Mouse (Mus musculus): ENCODE results near the gene Tef.

Gene Tef

DNA sequence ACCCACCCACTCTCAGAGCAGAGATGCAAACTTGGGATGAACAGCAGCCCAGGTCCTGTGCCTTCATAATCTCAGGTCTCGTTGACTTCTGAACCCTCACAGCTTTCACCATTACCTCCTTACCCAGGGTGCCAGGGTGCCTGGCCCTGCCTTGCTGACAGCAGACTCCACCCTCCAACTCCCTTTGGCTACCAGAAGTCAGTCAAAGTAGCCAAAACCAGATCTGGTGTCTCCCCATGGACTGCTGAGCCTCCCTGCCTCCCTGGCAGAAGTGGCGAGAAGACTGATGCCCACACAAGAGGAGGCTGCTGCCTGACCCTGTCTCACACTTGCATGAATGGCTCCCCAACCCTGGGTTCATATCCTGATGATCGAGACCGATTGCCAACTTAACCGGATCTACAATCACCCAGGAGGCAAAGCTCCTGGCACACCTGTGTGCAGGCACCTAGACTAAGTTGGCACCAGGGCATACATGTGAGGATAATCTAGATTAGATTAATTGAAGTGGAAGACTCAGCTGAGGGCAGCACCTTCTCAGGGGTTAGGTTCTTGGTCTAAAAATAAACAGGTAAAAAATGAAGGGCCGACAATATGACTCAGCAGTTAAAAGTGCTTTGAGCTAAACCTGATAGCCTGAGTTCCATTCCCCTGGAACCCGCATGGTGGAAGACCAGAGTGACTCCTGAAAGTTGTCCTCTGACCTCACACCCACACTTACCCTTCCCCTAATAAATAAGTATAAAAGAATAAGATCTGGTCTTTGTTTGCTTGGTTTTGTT is 26.4 kb downstream of the Tef start:
- no peaks in the 10 kb centered on the region for H3K9me3 ChIP-seq (ENCODE audit: low read length)
- peaks cover 18% of the 10 kb centered on the region for H3K4me1 ChIP-seq (replicated peaks; ENCODE audit: low read depth, low read length)
- no peak overlapping the region for H3K4me3 ChIP-seq (replicated peaks; ENCODE audit: low read length)
- TF ChIP-seq NANOG (IDR thresholded peaks at IDR 0.05; ENCODE audit: borderline replicate concordance, low read length), result no peak
- TF ChIP-seq POU5F1 (IDR thresholded peaks at IDR 0.05; ENCODE audit: borderline replicate concordance, low read length), result no peak
- no peak for TF ChIP-seq CTCF (conservative IDR thresholded peaks at IDR 0.05; ENCODE audit: low read length)
- H3K36me3 ChIP-seq (ENCODE audit: insufficient read depth, low read length), result peaks cover 23% of the 10 kb centered on the region
- 0 out of 2 replicates have a peak, but pooled peaks cover 2% of the 10 kb centered on the region for H3K27me3 ChIP-seq (ENCODE audit: insufficient read depth, low read length)

DNA sequence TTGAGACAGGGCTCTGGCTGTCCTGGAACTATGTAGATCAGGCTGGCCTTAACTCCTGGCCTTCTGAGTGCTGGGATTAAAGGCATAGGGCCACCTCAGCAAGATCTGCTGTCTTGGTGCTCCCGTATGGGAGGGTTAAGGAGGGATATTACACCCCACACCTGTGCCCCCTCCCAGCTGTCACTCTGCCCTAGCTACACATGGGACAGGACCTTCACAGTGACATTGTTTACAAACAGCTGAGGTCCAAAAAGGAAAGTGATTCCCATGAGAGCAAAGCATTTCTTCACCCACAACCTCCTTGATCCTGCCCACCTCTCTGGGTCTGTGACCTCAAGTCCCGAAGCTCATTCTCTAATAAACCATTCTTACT is 27.0 kb downstream of the Tef start:
- H3K4me3 ChIP-seq (replicated peaks; ENCODE audit: low read length), result no peak overlapping the region
- TF ChIP-seq CTCF (conservative IDR thresholded peaks at IDR 0.05; ENCODE audit: low read length), result no peak
- no peak for TF ChIP-seq POU5F1 (IDR thresholded peaks at IDR 0.05; ENCODE audit: borderline replicate concordance, low read length)
- no peak for TF ChIP-seq NANOG (IDR thresholded peaks at IDR 0.05; ENCODE audit: borderline replicate concordance, low read length)
- no peaks in the 10 kb centered on the region for H3K9me3 ChIP-seq (ENCODE audit: low read length)
- H3K4me1 ChIP-seq (replicated peaks; ENCODE audit: low read depth, low read length), result peaks cover 12% of the 10 kb centered on the region; the same call in 1 of the 2 replicates
- peaks cover 17% of the 10 kb centered on the region for H3K36me3 ChIP-seq (ENCODE audit: insufficient read depth, low read length)
- H3K27me3 ChIP-seq (ENCODE audit: insufficient read depth, low read length), result peaks cover 8% of the 10 kb centered on the region; the same call in 1 of the 2 replicates

DNA sequence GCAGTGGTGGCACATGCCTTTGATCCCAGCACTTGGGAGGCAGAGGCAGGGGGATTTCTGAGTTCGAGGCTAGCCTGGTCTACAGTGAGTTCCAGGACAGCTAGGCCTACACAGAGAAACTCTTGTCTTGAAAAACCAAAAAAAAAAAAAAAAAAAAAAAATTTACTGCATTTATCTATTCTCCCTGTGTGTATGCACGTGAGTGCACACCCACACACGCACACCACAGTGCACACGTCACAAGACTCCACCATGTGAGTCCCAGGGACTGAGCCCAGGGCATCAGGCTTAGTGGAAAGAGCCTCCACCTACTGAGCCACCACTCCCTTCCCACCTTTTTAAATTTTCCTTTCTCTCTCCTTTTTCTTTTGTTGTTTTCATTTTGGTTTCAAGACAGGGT is 28.3 kb downstream of the Tef start:
- no peak for TF ChIP-seq CTCF (conservative IDR thresholded peaks at IDR 0.05; ENCODE audit: low read length)
- TF ChIP-seq POU5F1 (IDR thresholded peaks at IDR 0.05; ENCODE audit: borderline replicate concordance, low read length), result no peak
- TF ChIP-seq NANOG (IDR thresholded peaks at IDR 0.05; ENCODE audit: borderline replicate concordance, low read length), result no peak
- H3K4me3 ChIP-seq (replicated peaks; ENCODE audit: low read length), result peak overlapping the region; percentile 73
- H3K9me3 ChIP-seq (ENCODE audit: low read length), result no peaks in the 10 kb centered on the region
- peaks cover 6% of the 10 kb centered on the region for H3K36me3 ChIP-seq (ENCODE audit: insufficient read depth, low read length)
- H3K27me3 ChIP-seq (ENCODE audit: insufficient read depth, low read length), result peaks cover 20% of the 10 kb centered on the region
- H3K4me1 ChIP-seq (replicated peaks; ENCODE audit: low read depth, low read length), result peaks cover 16% of the 10 kb centered on the region; the same call in 1 of the 2 replicates

DNA sequence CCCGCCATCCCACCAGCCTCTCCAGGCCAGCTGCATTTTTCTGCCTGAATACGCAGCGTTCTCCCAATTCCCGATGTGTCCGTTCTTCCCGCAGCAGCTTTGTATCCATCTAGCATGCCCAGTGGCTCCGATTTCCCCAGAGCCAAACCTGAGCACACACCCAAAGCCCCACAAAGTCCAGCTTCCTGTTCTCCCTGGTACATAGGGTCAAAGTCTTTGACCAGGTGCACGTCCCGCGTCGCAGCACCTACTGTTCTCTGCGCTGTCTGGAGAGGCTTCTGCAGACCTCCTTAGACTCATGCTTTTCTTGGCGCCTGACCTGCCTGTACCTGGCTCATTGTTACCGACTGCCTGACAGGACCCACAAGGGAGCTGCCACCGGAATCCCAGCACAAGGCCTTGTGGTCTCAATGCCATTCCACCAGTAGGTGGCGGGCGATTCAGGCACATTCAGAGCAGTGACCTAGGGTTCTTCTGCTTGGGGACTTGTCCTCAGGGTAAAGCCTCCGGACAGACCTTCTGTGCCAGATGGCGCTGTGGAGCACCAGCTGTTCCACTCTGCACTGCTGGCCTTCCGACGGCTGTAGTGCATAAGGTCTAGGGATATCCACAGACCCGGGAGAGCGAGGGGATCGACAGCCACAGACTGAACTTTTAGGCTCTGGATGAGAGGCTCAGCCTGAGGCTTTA is 29.1 kb downstream of the Tef start:
- Histone ChIP-seq H3K4me1 (replicated peaks; ENCODE audit: low read depth, low read length) (peaks cover 23% of the 10 kb centered on the region), H3K4me3 (replicated peaks; ENCODE audit: low read length) (peak overlapping the region; percentile 73), H3K9me3 (ENCODE audit: low read length) (no peaks in the 10 kb centered on the region), H3K36me3 (ENCODE audit: insufficient read depth, low read length) (no peaks in the 10 kb centered on the region; the same call in 1 of the 2 replicates), H3K27me3 (ENCODE audit: insufficient read depth, low read length) (peaks cover 28% of the 10 kb centered on the region)
- TF ChIP-seq NANOG (IDR thresholded peaks at IDR 0.05; ENCODE audit: borderline replicate concordance, low read length) (no peak), POU5F1 (IDR thresholded peaks at IDR 0.05; ENCODE audit: borderline replicate concordance, low read length) (no peak), CTCF (conservative IDR thresholded peaks at IDR 0.05; ENCODE audit: low read length) (peak; percentile 88)

DNA sequence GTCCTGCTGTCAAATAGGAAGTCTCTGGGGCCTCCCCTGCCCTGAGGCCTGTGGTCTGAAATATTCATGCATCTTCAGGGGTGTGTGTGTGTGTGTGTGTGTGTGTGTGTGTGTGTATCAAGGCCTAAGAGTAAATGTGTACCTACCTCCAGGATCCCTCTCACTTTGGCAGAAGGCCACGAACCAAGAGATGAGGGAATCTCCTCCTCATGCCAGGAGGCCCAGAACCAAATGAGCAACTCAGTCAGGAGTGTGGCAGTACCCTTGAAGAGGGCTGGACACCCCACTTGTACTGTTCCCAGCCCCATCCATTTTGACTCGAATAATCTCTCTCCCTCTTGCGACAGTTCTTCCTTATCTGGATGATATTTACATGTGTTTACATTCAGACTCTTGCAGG is 30.0 kb downstream of the Tef start:
- Histone ChIP-seq H3K36me3 (ENCODE audit: insufficient read depth, low read length) (no peaks in the 10 kb centered on the region; the same call in 1 of the 2 replicates), H3K4me1 (replicated peaks; ENCODE audit: low read depth, low read length) (peaks cover 30% of the 10 kb centered on the region), H3K4me3 (replicated peaks; ENCODE audit: low read length) (no peak overlapping the region), H3K27me3 (ENCODE audit: insufficient read depth, low read length) (peaks cover 37% of the 10 kb centered on the region), H3K9me3 (ENCODE audit: low read length) (no peaks in the 10 kb centered on the region)
- no peak for TF ChIP-seq CTCF (conservative IDR thresholded peaks at IDR 0.05; ENCODE audit: low read length)
- TF ChIP-seq POU5F1 (IDR thresholded peaks at IDR 0.05; ENCODE audit: borderline replicate concordance, low read length), result no peak
- TF ChIP-seq NANOG (IDR thresholded peaks at IDR 0.05; ENCODE audit: borderline replicate concordance, low read length), result no peak

DNA sequence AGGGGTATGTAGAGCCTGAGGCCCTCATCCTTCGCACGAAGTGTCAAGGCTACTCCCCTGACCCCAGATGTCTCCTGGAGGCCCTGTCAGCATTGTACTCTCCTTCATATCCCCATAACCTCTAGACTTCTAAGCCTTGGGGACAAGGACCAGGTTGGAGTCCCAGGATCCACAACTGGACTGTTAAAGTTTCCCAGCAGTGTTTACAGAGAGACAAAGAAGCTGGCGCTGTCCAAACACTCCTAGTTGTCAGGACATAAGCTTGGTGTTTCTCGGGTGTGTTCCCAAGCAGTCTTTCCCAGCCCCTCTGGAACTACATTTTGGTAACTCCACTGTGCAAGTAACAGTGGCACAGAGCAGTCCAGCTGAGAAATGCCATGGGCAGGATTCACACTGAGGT is 31.3 kb downstream of the Tef start:
- peaks cover 32% of the 10 kb centered on the region for H3K4me1 ChIP-seq (replicated peaks; ENCODE audit: low read depth, low read length)
- H3K9me3 ChIP-seq (ENCODE audit: low read length), result no peaks in the 10 kb centered on the region
- H3K4me3 ChIP-seq (replicated peaks; ENCODE audit: low read length), result no peak overlapping the region
- no peaks in the 10 kb centered on the region for H3K36me3 ChIP-seq (ENCODE audit: insufficient read depth, low read length)
- H3K27me3 ChIP-seq (ENCODE audit: insufficient read depth, low read length), result peaks cover 45% of the 10 kb centered on the region
- TF ChIP-seq NANOG (IDR thresholded peaks at IDR 0.05; ENCODE audit: borderline replicate concordance, low read length), result no peak
- TF ChIP-seq CTCF (conservative IDR thresholded peaks at IDR 0.05; ENCODE audit: low read length), result no peak
- no peak for TF ChIP-seq POU5F1 (IDR thresholded peaks at IDR 0.05; ENCODE audit: borderline replicate concordance, low read length)

DNA sequence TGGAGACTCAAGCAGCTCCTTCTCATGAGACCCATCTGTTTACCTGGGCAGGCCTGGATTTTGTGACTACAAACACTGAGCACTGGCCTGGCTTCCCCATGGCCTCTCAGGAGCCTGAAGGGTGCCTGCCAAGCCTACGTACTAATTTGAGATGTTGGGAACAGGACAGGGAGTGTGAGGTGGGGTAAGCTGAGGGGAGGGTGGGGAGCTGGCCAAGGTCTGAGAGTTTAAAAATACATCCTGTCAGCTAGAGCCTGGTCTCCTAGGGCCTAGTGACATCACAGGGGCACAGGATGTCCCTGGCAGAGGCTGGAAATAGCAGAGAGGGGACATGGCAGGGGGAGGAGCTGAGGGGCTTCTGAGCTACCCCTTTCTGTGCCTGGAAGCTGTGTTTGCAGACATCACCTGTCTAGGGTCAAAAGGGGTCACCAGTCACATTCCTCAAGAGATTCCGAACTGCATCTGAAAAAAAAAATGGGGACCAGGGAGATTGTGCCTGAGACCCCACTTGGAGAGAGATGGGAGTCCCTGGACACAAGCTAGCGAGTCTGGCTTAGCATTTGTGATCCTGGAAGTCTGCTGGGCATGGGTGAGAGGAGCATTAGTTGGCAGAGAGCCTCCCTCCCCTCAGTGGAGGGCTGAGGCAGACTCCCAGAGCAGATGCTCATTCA is 32.1 kb downstream of the Tef start:
- H3K4me1 ChIP-seq (replicated peaks; ENCODE audit: low read depth, low read length), result peaks cover 38% of the 10 kb centered on the region
- H3K27me3 ChIP-seq (ENCODE audit: insufficient read depth, low read length), result peaks cover 47% of the 10 kb centered on the region
- H3K4me3 ChIP-seq (replicated peaks; ENCODE audit: low read length), result no peak overlapping the region
- no peak for TF ChIP-seq POU5F1 (IDR thresholded peaks at IDR 0.05; ENCODE audit: borderline replicate concordance, low read length)
- TF ChIP-seq NANOG (IDR thresholded peaks at IDR 0.05; ENCODE audit: borderline replicate concordance, low read length), result no peak
- no peak for TF ChIP-seq CTCF (conservative IDR thresholded peaks at IDR 0.05; ENCODE audit: low read length)
- no peaks in the 10 kb centered on the region for H3K9me3 ChIP-seq (ENCODE audit: low read length)
- H3K36me3 ChIP-seq (ENCODE audit: insufficient read depth, low read length), result no peaks in the 10 kb centered on the region
